In the genomic region with DNA sequence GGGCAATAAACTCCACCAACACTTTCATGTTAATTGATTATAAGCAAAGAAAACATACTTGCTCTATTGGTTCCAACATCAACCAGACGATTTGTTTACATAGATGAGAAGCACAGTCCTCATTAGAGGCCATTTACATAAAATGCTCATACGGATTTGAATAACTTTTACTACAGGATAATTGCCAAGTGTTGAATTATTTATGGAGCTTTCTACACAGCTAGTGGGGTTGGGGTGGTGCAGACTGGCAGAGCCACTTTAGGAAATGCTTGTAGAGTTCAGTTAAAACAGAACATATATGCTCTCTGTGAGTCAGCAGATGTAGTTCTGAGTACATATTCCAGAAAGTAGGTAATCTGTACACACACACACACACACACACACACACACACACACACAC, we compare ENCODE assay signal across 19 mouse cellular contexts.
"Had no signal": no experiment of that assay in that cellular context is flagged by ENCODE, and none has a peak within 500 bp of the region (broad histone marks: within the 10 kb centered on the region; RNA-seq: fewer than 3 reads in every experiment).

No protein-coding gene starts in this region.

- H3K27ac ChIP-seq: limb, embryonic 12.5 days; limb, embryonic 15.5 days; liver, embryonic 14.5 days; macrophage; neural tube, embryonic 12.5 days; neural tube, embryonic 15.5 days had no signal

- H3K9ac ChIP-seq: limb, embryonic 12.5 days; limb, embryonic 15.5 days; liver, embryonic 14.5 days; liver, postnatal 0 days; lung, embryonic 14.5 days; neural tube, embryonic 12.5 days; neural tube, embryonic 15.5 days had no signal

- ATAC-seq: liver, postnatal 0 days; lung, postnatal 0 days had no signal

- H3K36me3 ChIP-seq: limb, embryonic 12.5 days; limb, embryonic 15.5 days; neural tube, embryonic 12.5 days; neural tube, embryonic 15.5 days had no signal

- H3K4me3 ChIP-seq: limb, embryonic 12.5 days; limb, embryonic 15.5 days; neural tube, embryonic 12.5 days; neural tube, embryonic 15.5 days had no signal

- H3K9me3 ChIP-seq: limb, embryonic 12.5 days; limb, embryonic 15.5 days; neural tube, embryonic 12.5 days; neural tube, embryonic 15.5 days had no signal

- DNase-seq: kidney, adult 18-20 months; kidney, adult 9 months; kidney, postnatal 14 days; kidney, postnatal 4 days; left cerebral cortex, postnatal 4 days; liver, postnatal 0 days; lung, embryonic 14.5 days; right cerebral cortex, adult 18-20 months; right cerebral cortex, postnatal 14 days; right cerebral cortex, postnatal 4 days; thymus, postnatal 25 days had no signal

- H3K4me1 ChIP-seq: limb, embryonic 15.5 days; neural tube, embryonic 12.5 days; neural tube, embryonic 15.5 days had no signal

- H3K27me3 ChIP-seq: limb, embryonic 12.5 days; limb, embryonic 15.5 days; neural tube, embryonic 12.5 days; neural tube, embryonic 15.5 days had no signal

- H3K4me2 ChIP-seq: limb, embryonic 12.5 days; limb, embryonic 15.5 days; liver, embryonic 11.5 days; lung, embryonic 14.5 days; neural tube, embryonic 12.5 days; neural tube, embryonic 15.5 days had no signal
